Comparison of ENCODE assay signal across 22 mouse cellular contexts in genomic region chr13:92858808-92859207, GRCm38 (mm10). TPM values are rescaled to one million over a fixed set of nuclear protein-coding genes. Genes with fewer than 3 reads are reported as not detected.
A peak's percentile ranks its signal among the peaks of the same experiment; 100 is the strongest.
DNase-seq lines count a peak whose midpoint lies in the region; ATAC-seq and TF ChIP-seq lines count a peak whose summit lies in the region.
"Had no signal": no experiment of that assay in that cellular context is flagged by ENCODE, and none has a peak within 500 bp of the region (broad histone marks: within the 10 kb centered on the region; RNA-seq: fewer than 3 reads in every experiment).

No protein-coding gene starts in this region.

- no peak for TF ChIP-seq CTCF in stomach, postnatal 0 days (IDR thresholded peaks at IDR 0.05; ENCODE audit: low read depth)

- H3K9me3 ChIP-seq in stomach, embryonic 14.5 days (ENCODE audit: control insufficient read depth, low read depth, low read length) = no peaks in the 10 kb centered on the region
- no peaks in the 10 kb centered on the region for H3K9me3 ChIP-seq in stomach, postnatal 0 days (ENCODE audit: control insufficient read depth, low read length)
- H3K9me3 ChIP-seq: embryonic facial prominence, embryonic 10.5 days; hindbrain, embryonic 13.5 days; limb, embryonic 13.5 days; liver, embryonic 13.5 days; lung, embryonic 15.5 days had no signal

- H3K36me3 ChIP-seq in stomach, embryonic 14.5 days (ENCODE audit: control insufficient read depth, insufficient read depth, low read length) = no peaks in the 10 kb centered on the region; the same call in 1 of the 2 replicates
- H3K36me3 ChIP-seq in stomach, postnatal 0 days (ENCODE audit: control insufficient read depth, insufficient read depth, low read length) = no peaks in the 10 kb centered on the region

- WGBS in stomach, embryonic 14.5 days = 61% methylated on average over 5 of the region's 5 CpGs
- WGBS in stomach, postnatal 0 days = 60% methylated on average over 5 of the region's 5 CpGs

- TF ChIP-seq EP300 in stomach, postnatal 0 days (optimal IDR thresholded peaks at IDR 0.05) = no peak

- no peak overlapping the region for H3K27ac ChIP-seq in stomach, embryonic 14.5 days (ENCODE audit: low read length)
- H3K27ac ChIP-seq in stomach, postnatal 0 days (replicated peaks) = no peak overlapping the region
- H3K27ac ChIP-seq: embryonic facial prominence, embryonic 10.5 days; hindbrain, embryonic 13.5 days; limb, embryonic 13.5 days; liver, embryonic 13.5 days; lung, embryonic 15.5 days had no signal

- H3K4me1 ChIP-seq in stomach, embryonic 14.5 days (ENCODE audit: control insufficient read depth, insufficient read depth, low read length) = no peaks in the 10 kb centered on the region
- H3K4me1 ChIP-seq in stomach, postnatal 0 days (replicated peaks; ENCODE audit: control insufficient read depth, insufficient read depth) = no peaks in the 10 kb centered on the region
- H3K4me1 ChIP-seq: embryonic facial prominence, embryonic 10.5 days; hindbrain, embryonic 13.5 days; limb, embryonic 13.5 days; liver, embryonic 13.5 days; lung, embryonic 15.5 days had no signal

- DNase-seq in gastrocnemius, adult 18-20 months (ENCODE audit: low spot score) = peak; percentile 0
- DNase-seq in gastrocnemius, postnatal 10 days = no peak
- no peak for DNase-seq in stomach, postnatal 0 days (ENCODE audit: low spot score)
- no peak for DNase-seq in frontal cortex, postnatal 14 days (ENCODE audit: low spot score in 2 of 2)
- no peak for DNase-seq in yolk sac, embryonic 10.5 days (ENCODE audit: low spot score)
- DNase-seq: adrenal gland, postnatal 25 days; cerebellum, adult 9-11 months; heart, postnatal 14 days; kidney, adult 18-20 months; kidney, postnatal 4 days; liver, embryonic 13.5 days; lung, postnatal 36 days; thymus, postnatal 36 days had no signal

- H3K27me3 ChIP-seq in stomach, embryonic 14.5 days (ENCODE audit: control insufficient read depth, insufficient read depth, low read length) = no peaks in the 10 kb centered on the region
- no peaks in the 10 kb centered on the region for H3K27me3 ChIP-seq in stomach, postnatal 0 days (ENCODE audit: control insufficient read depth, insufficient read depth, low read length)
- H3K27me3 ChIP-seq: heart, embryonic 12.5 days; hindbrain, embryonic 13.5 days; limb, embryonic 13.5 days; liver, embryonic 13.5 days; lung, embryonic 15.5 days had no signal

- no peak overlapping the region for H3K9ac ChIP-seq in stomach, embryonic 14.5 days (replicated peaks; ENCODE audit: low read depth, low read length)
- no peak overlapping the region for H3K9ac ChIP-seq in stomach, postnatal 0 days (ENCODE audit: low read length)
- H3K9ac ChIP-seq: heart, embryonic 12.5 days; hindbrain, embryonic 13.5 days; limb, embryonic 13.5 days; liver, embryonic 13.5 days; lung, embryonic 15.5 days had no signal

- ATAC-seq in stomach, embryonic 14.5 days (ENCODE audit: insufficient number of reproducible peaks, insufficient read depth, low FRiP score, low read depth) = 0 out of 2 replicates have a peak, but pooled peaks have one; percentile 37
- no peak for ATAC-seq in stomach, postnatal 0 days (ENCODE audit: low FRiP score, low TSS enrichment)
- ATAC-seq in common myeloid progenitor, adult 5-6 weeks (replicated peaks; ENCODE audit: low read depth, poor library complexity, severe bottlenecking) = peak; percentile 60
- ATAC-seq: forebrain, embryonic 16.5 days; inflammation-experienced regulatory T-cells, adult 6 months had no signal

- H3K4me2 ChIP-seq in stomach, embryonic 14.5 days (replicated peaks; ENCODE audit: low read depth, low read length) = no peak overlapping the region
- H3K4me2 ChIP-seq in stomach, postnatal 0 days (replicated peaks; ENCODE audit: low read depth) = no peak overlapping the region
- H3K4me2 ChIP-seq: heart, embryonic 12.5 days; hindbrain, embryonic 13.5 days; limb, embryonic 13.5 days; liver, embryonic 13.5 days; lung, embryonic 15.5 days had no signal

- no peak overlapping the region for H3K4me3 ChIP-seq in stomach, embryonic 14.5 days (ENCODE audit: low read depth, low read length)
- H3K4me3 ChIP-seq in stomach, postnatal 0 days (ENCODE audit: low read depth, low read length) = no peak overlapping the region
- H3K4me3 ChIP-seq: embryonic facial prominence, embryonic 10.5 days; heart, embryonic 12.5 days; hindbrain, embryonic 13.5 days; limb, embryonic 13.5 days; liver, embryonic 13.5 days; lung, embryonic 15.5 days had no signal

RNA-seq across cellular contexts. Expression of gene Mtx3, which starts 14.2 kb away (rescaled TPM):
- total RNA-seq in gastrocnemius, adult 18-20 months (2021) = 1 to 10 TPM; 4.0 to 4.1 TPM
- total RNA-seq in gastrocnemius, postnatal 10 days (2021) = 10 to 100 TPM in 1 of 2 experiments, 1 to 10 TPM in 1; 8.1 to 12.0 TPM
- polyA plus RNA-seq in stomach, embryonic 14.5 days (2014; fragmentation: Nextera tagmentation; extraction: Ambion mirVana) = 6.6 and 6.7 TPM in 2 replicates
- 1.2 and 1.5 TPM in 2 replicates for polyA plus RNA-seq in stomach, postnatal 0 days (2015; fragmentation: Nextera tagmentation; extraction: Ambion mirVana)
- total RNA-seq in common myeloid progenitor, adult 5-6 weeks (2017) = 8.2 and 11.1 TPM in 2 replicates
